In genomic region chr15:96456651-96457337, GRCm38 (mm10) we compare ENCODE assay signal across 17 mouse cellular contexts. TPM values are rescaled to one million over a fixed set of nuclear protein-coding genes. Genes with fewer than 3 reads are reported as not detected.
DNase-seq lines count a peak whose midpoint lies in the region; ATAC-seq and TF ChIP-seq lines count a peak whose summit lies in the region.
"Had no signal": no experiment of that assay in that cellular context is flagged by ENCODE, and none has a peak within 500 bp of the region (broad histone marks: within the 10 kb centered on the region; RNA-seq: fewer than 3 reads in every experiment).

No protein-coding gene starts in this region.

- H3K27me3 ChIP-seq in CH12.LX (replicated peaks), result no peaks in the 10 kb centered on the region
- H3K27me3 ChIP-seq in kidney, embryonic 15.5 days, result no peaks in the 10 kb centered on the region
- H3K27me3 ChIP-seq in liver, embryonic 12.5 days (replicated peaks), result no peaks in the 10 kb centered on the region
- H3K27me3 ChIP-seq: forebrain, embryonic 15.5 days; limb, embryonic 13.5 days; neural tube, embryonic 15.5 days had no signal

- no peak overlapping the region for H3K27ac ChIP-seq in CH12.LX (ENCODE audit: insufficient read depth, low read depth)
- peak overlapping the region; percentile 81 for H3K27ac ChIP-seq in kidney, embryonic 15.5 days
- peak overlapping the region; percentile 66 for H3K27ac ChIP-seq in liver, embryonic 12.5 days
- H3K27ac ChIP-seq: forebrain, embryonic 15.5 days; hindbrain, embryonic 14.5 days; left cerebral cortex, adult 2 months; limb, embryonic 13.5 days; midbrain, embryonic 10.5 days; neural tube, embryonic 15.5 days had no signal

- H3K4me2 ChIP-seq in CH12.LX (ENCODE audit: insufficient read depth, low read depth, poor library complexity, severe bottlenecking), result no peak overlapping the region; the same call in 1 of the 2 replicates
- no peak overlapping the region for H3K4me2 ChIP-seq in kidney, embryonic 15.5 days
- H3K4me2 ChIP-seq in liver, embryonic 12.5 days, result peak overlapping the region; percentile 50
- H3K4me2 ChIP-seq: forebrain, embryonic 15.5 days; hindbrain, embryonic 14.5 days; limb, embryonic 13.5 days; neural tube, embryonic 15.5 days had no signal

- no peak for ATAC-seq in kidney, embryonic 15.5 days (replicated peaks; ENCODE audit: low FRiP score)
- ATAC-seq in liver, embryonic 12.5 days, result no peak
- ATAC-seq in monocyte, adult 5-6 weeks (replicated peaks; ENCODE audit: insufficient number of reproducible peaks, low FRiP score, low TSS enrichment, poor library complexity, severe bottlenecking), result no peak
- ATAC-seq: activated CD4-positive, CD25-positive, alpha-beta regulatory T cell, adult 4 months; forebrain, embryonic 15.5 days had no signal

- no peak for TF ChIP-seq EP300 in CH12.LX (IDR thresholded peaks at IDR 0.05; ENCODE audit: low read length)

- no peak for TF ChIP-seq CTCF in CH12.LX (conservative IDR thresholded peaks at IDR 0.05 in 1 of 2, IDR thresholded peaks at IDR 0.05 in 1 of 2; ENCODE audit: low read depth in 2 of 2, low read length in 2 of 2)

- peaks cover 75% of the 10 kb centered on the region for H3K79me2 ChIP-seq in CH12.LX (replicated peaks; ENCODE audit: control insufficient read depth, extremely low read depth, insufficient read depth, poor library complexity, severe bottlenecking)

- no peaks in the 10 kb centered on the region for H3K9me3 ChIP-seq in CH12.LX (replicated peaks; ENCODE audit: low read length)
- H3K9me3 ChIP-seq in kidney, embryonic 15.5 days (replicated peaks), result no peaks in the 10 kb centered on the region
- no peaks in the 10 kb centered on the region for H3K9me3 ChIP-seq in liver, embryonic 12.5 days (replicated peaks)
- H3K9me3 ChIP-seq: forebrain, embryonic 15.5 days; limb, embryonic 13.5 days; midbrain, embryonic 10.5 days; neural tube, embryonic 15.5 days had no signal

- DNase-seq in A20 (ENCODE audit: low read depth, low spot score) (peak; percentile 22), CH12.LX (ENCODE audit: extremely low read depth) (no peak)
- no peak for DNase-seq in cerebellum, postnatal 10 days
- no peak for DNase-seq in adrenal gland, adult 2 months
- DNase-seq: cerebellum, adult 11-12 months; heart, postnatal 10 days; retina, postnatal 1 day had no signal

- in situ Hi-C loops in CH12.LX (cut with MboI; ENCODE audit: low pct_ligation_motif_present, low pct_unique_long_range_greater_than_20kb, low sequenced_read_pairs), result no loop called here

- H3K36me3 ChIP-seq in CH12.LX (replicated peaks in 1 of 2; ENCODE audit: control insufficient read depth in 1 of 2, insufficient read depth in 1 of 2, low read length in 1 of 2), result peaks cover 9 to 30% of the 10 kb centered on the region in 2 experiments
- peaks cover 3% of the 10 kb centered on the region for H3K36me3 ChIP-seq in kidney, embryonic 15.5 days
- peaks cover 13% of the 10 kb centered on the region for H3K36me3 ChIP-seq in liver, embryonic 12.5 days

- no peak for TF ChIP-seq POLR2A in CH12.LX (IDR thresholded peaks at IDR 0.05; ENCODE audit: low read depth, low read length)

- WGBS in kidney, embryonic 15.5 days, result 75% methylated on average over 5 of the region's 5 CpGs
- 61% methylated on average over 5 of the region's 5 CpGs for WGBS in liver, embryonic 12.5 days (ENCODE audit: insufficient replicate concordance)

- TF ChIP-seq RAD21 in CH12.LX (IDR thresholded peaks at IDR 0.05; ENCODE audit: low read depth, low read length), result no peak

- H3K4me1 ChIP-seq in CH12.LX (ENCODE audit: control insufficient read depth in 1 of 2, insufficient read depth in 2 of 2), result peaks cover 14 to 37% of the 10 kb centered on the region in 2 experiments
- H3K4me1 ChIP-seq in kidney, embryonic 15.5 days, result peaks cover 43% of the 10 kb centered on the region
- peaks cover 63% of the 10 kb centered on the region for H3K4me1 ChIP-seq in liver, embryonic 12.5 days

- no peak overlapping the region for H3K4me3 ChIP-seq in CH12.LX (replicated peaks in 1 of 3; ENCODE audit: low read depth in 2 of 3, low read length in 2 of 3, poor library complexity in 1 of 3)
- no peak overlapping the region for H3K4me3 ChIP-seq in kidney, embryonic 15.5 days (replicated peaks)
- H3K4me3 ChIP-seq in liver, embryonic 12.5 days, result 0 out of 2 replicates have a peak overlapping the region, but pooled peaks have one; percentile 4
- H3K4me3 ChIP-seq: forebrain, embryonic 15.5 days; left cerebral cortex, adult 2 months; limb, embryonic 13.5 days; midbrain, embryonic 10.5 days; neural tube, embryonic 15.5 days had no signal

- no peak overlapping the region for H3K9ac ChIP-seq in CH12.LX (ENCODE audit: insufficient read depth, low read depth)
- no peak overlapping the region for H3K9ac ChIP-seq in kidney, embryonic 15.5 days
- H3K9ac ChIP-seq in liver, embryonic 12.5 days, result peak overlapping the region; percentile 63; the same call in 1 of the 2 replicates
- H3K9ac ChIP-seq: forebrain, embryonic 15.5 days; hindbrain, embryonic 14.5 days; limb, embryonic 13.5 days; neural tube, embryonic 15.5 days had no signal

- dilution Hi-C loops in CH12.LX (cut with MboI; ENCODE audit: extremely low pct_ligation_motif_present, extremely low pct_unique_long_range_greater_than_20kb, low sequenced_read_pairs), result no loop called here

TF ChIP-seq in CH12.LX, 34 proteins besides CTCF, POLR2A, EP300 and RAD21:
- 0 out of 2 replicates have a peak, but pooled peaks have one; percentile 21 for TF ChIP-seq CHD1 (IDR thresholded peaks at IDR 0.05; ENCODE audit: low read depth, low read length)
- no peak for TF ChIP-seq RCOR1 (conservative IDR thresholded peaks at IDR 0.05; ENCODE audit: low read depth, low read length)

RNA-seq across cellular contexts. Expression of gene Scaf11, which starts 3.8 kb away (rescaled TPM):
- total RNA-seq in CH12.LX (2012; rRNA removed), result 57.2 and 63.9 TPM in 2 replicates
- 59.8 and 66.6 TPM in 2 replicates for total RNA-seq in CH12.LX (2014; rRNA removed)
- 88.0 and 92.0 TPM in 2 replicates for polyA plus RNA-seq in CH12.LX (2012; ENCODE audit: insufficient read length, low read depth)
- 95.6 and 102 TPM in 2 replicates for polyA plus RNA-seq in kidney, embryonic 15.5 days (2015; fragmentation: Nextera tagmentation; extraction: Ambion mirVana)
- 68.8 and 73.0 TPM in 2 replicates for polyA plus RNA-seq in liver, embryonic 12.5 days (2016; fragmentation: Nextera tagmentation; extraction: Ambion mirVana)
- 118 to 153 TPM (median 120 TPM) in 3 replicates for total RNA-seq in monocyte, adult 5-6 weeks (2017)
- total RNA-seq in adrenal gland, adult 2 months (2021), result 10 to 100 TPM; 66.0 to 73.7 TPM
- polyA plus RNA-seq in adrenal gland, adult 2 months (2012; rRNA removed), result 19.9 and 23.0 TPM in 2 replicates
